Mouse (Mus musculus): Measurements from ENCODE around the gene Cyp3a13.
"Not testable (repeated sequence)": the region's sequence is repeated elsewhere in the genome, so short reads cannot be mapped to it uniquely, and the experiment has no call there.

Cyp3a13 gene

DNA sequence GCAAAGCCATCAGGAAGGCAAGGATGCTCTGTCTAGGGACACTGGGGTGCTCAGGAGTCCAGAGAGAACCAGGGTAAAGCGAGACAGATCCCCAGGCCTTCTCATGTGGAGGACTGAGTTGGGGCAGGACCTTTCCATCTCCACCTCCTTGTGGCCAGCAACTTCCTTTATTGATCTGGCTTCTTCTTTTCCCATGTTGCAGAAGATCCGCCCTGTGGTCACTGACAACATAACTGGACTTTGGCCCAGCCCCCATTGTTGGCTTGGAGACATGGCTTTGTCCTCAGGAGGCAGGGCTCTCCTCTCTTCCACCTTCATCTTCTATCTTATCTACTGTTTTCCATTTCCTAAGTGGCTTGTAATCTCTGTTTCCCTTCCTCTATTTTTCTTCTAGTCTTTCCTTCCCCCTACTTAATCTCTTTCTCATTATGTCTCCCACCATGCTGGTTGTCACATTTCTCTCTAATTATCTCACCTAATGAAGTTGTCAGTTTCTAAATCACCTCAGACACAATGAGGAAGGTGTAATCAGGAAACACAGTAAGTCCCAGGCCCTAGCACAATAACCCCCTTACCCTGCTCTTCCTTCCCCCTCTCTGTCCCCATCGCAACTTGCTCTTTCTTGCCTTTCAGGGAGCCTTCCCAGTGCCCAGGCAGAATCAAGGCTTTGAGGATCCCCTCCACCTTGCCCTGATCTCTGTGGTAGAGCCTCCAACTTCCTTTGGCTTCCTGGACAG lies 49.6 kb downstream of the Cyp3a13 start, which contains the start of gene Pilrb2:
Gene Pilrb2 (minus strand): TSS at position 172 of the 737 bp plus-strand sequence.
- DNase-seq: not testable (repeated sequence)

DNA sequence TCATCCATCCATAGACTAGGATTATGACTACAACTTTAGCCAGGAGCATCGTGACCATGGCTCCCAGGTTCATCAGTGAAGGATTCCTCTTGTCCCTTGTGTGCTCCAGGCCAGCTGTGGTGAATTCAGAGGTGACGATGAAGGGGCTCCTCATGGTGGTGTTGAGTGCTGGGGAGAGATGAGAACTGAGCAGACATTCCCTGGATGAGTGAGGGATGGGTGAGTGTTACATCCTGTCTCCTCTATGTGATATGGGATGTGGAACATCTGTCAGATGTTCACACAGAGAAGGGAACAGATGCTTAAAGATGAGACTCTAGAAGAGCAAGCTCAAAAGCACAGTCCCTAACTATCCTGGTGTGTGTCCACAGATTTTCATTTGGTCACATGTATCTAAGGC lies 52.8 kb downstream of the Cyp3a13 start:
- not testable (repeated sequence) for DNase-seq

DNA sequence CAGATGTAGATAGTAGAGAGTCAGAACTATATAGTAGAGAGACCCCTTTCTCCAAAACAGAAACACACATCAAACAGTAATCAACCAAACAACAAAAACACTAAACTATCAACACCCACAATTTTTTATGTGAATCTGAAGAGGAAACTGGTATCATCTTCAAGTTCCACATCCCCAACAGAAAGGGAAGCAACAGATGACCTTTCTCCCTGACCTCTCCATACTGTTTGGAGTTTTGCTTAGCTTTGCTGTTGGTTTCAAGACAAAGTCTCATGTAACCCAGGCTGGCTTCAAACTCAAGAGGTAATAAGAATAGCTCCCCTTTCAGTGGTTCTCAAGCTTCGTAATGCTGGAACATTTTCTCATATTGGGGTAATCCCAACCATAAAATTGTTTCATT lies 57.4 kb downstream of the Cyp3a13 start:
- not testable (repeated sequence) for DNase-seq

DNA sequence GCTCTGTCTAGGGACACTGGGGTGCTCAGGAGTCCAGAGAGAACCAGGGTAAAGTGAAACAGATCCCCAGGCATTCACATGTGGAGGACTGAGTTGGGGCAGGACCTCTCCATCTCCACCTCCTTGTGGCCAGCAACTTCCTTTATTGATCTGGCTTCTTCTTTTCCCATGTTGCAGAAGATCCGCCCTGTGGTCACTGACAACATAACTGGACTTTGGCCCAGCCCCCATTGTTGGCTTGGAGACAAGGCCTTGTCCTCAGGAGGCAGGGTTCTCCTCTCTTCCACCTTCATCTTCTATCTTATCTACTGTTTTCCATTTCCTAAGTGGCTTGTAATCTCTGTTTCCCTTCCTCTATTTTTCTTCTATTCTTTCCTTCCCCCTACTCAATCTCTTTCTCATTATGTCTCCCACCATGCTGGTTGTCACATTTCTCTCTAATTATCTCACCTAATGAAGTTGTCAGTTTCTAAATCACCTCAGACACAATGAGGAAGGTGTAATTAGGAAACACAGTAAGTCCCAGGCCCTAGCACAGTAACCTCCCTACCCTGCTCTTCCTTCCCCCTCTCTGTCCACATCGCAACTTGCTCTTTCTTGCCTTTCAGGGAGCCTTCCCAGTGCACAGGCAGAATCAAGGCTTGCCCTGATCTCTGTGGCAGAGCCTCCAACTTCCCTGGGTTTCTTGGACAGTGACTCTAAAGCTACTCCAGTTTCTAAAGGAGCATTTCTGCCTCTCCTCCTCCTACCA lies 63.3 kb downstream of the Cyp3a13 start, which contains the start of gene Pilrb1:
Gene Pilrb1 (minus strand): TSS at position 147 of the 751 bp plus-strand sequence.
- not testable (repeated sequence) for DNase-seq

DNA sequence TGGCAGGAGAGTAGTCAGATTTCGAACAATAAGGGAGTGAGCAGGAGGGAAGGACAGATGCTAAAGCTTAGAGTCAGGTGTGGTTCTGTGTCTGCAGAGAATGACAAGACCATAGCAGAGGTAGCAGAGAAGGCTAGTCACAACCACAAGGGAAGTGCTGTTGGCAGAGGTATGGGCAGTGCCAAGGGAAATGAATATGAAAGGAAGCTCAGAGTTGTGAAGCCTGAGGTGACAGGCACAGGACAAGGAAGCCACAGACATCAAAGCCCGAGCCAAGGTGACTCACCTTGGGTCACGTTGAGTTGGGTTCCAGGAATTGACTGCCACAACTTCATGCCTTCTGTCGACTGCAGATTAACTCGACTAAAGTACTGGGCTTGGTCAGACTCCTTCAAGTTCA lies 64.5 kb downstream of the Cyp3a13 start:
- DNase-seq: not testable (repeated sequence)

DNA sequence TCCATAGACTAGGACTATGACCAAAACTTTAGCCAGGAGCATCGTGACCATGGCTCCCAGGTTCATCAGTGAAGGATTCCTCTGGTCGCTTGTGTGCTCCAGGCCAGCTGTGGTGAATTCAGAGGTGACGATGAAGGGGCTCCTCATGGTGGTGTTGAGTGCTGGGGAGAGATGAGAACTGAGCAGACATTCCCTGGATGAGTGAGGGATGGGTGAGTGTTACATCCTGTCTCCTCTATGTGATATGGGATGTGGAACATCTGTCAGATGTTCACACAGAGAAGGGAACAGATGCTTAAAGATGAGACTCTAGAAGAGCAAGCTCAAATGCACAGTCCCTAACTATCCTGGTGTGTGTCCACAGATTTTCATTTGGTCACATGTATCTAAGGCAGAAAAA lies 66.5 kb downstream of the Cyp3a13 start:
- not testable (repeated sequence) for DNase-seq

DNA sequence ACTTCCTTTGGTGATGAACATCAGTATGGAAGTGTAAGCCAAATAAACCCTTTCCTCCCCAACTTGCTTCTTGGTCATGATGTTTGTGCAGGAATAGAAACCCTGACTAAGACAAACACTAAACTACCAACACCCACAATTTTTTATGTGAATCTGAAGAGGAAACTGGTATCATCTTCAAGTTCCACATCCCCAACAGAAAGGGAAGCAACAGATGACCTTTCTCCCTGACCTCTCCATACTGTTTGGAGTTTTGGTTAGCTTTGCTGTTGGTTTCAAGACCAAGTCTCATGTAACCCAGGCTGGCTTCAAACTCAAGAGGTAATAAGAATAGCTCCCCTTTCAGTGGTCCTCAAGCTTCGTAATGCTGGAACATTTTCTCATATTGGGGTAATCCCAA lies 71.1 kb downstream of the Cyp3a13 start:
- DNase-seq: not testable (repeated sequence)
